Mouse (Mus musculus) small intestine, adult 2 months (tissue): ENCODE results near the gene Myo5a. TPM values are rescaled to one million over a fixed set of nuclear protein-coding genes. Genes with fewer than 3 reads are reported as not detected.

Experiments used
- H3K27ac ChIP-seq: fragments of 200-500 bp; 2 replicates; pipeline ENCODE4 v1.5.1; 2012; ENCODE audit warnings: low read depth, low read length, control low read depth, inconsistent platforms; ENCODE audit not compliant: insufficient read depth
- H3K27me3 ChIP-seq: fragments of 200-500 bp; 2 replicates; pipeline ENCODE4 v1.6.1; 2012; ENCODE audit warnings: mild to moderate bottlenecking, moderate library complexity, low read length, inconsistent platforms; ENCODE audit not compliant: control insufficient read depth, insufficient read depth
- H3K36me3 ChIP-seq: fragments of 200-500 bp; 2 replicates; pipeline ENCODE4 v1.6.1; 2012; ENCODE audit warnings: mild to moderate bottlenecking, low read length, control low read depth, inconsistent platforms; ENCODE audit not compliant: control insufficient read depth, insufficient read depth
- H3K4me1 ChIP-seq: fragments of 200-500 bp; 2 replicates; pipeline ENCODE4 v1.6.1; 2012; ENCODE audit warnings: low read length, inconsistent platforms, mixed read lengths; ENCODE audit not compliant: control insufficient read depth, insufficient read depth, insufficient read length
- H3K4me3 ChIP-seq: fragments of 200-500 bp; 2 replicates; pipeline ENCODE4 v1.5.1; 2012; ENCODE audit warnings: low read depth, mild to moderate bottlenecking, control low read depth, inconsistent platforms, low read length, moderate library complexity
- CTCF ChIP-seq: fragments of 200-500 bp; IDR thresholded peaks from 2 replicates; pipeline ENCODE4 v1.5.1; 2012; ENCODE audit warnings: low read depth, mild to moderate bottlenecking, control low read depth, inconsistent platforms, low read length, moderate library complexity, mixed read lengths; ENCODE audit not compliant: insufficient replicate concordance, insufficient read length; ENCODE audit errors: extremely low read depth
- POLR2A ChIP-seq: fragments of 200-500 bp; IDR thresholded peaks from 2 replicates; pipeline ENCODE4 v1.6.1; 2012; ENCODE audit warnings: low read depth, mild to moderate bottlenecking, control low read depth, inconsistent platforms, low read length, moderate library complexity
- WGBS: fragments of 180-500 bp; shearing (Covaris S2); methylation state at CpG from one replicate; pipeline ENCODE4 v1.1.7; 2018; 5-methylcytosine and 5-hydroxymethylcytosine counted together
- polyA plus RNA-seq: library from polyadenylated mRNA; depleted of rRNA; stranded (reverse); fragments of >200 nt; gene quantifications from 2 replicates; pipeline ENCODE4 v1.2.3, GENCODE M21; 2012

Gene Myo5a
- polyA plus RNA-seq, 1 experiment, result 1.3 TPM

- TF ChIP-seq CTCF, result no peak
- no peak for TF ChIP-seq POLR2A
- 59% methylated on average over 6 of the region's 6 CpGs for WGBS
- no peaks in the 10 kb centered on the region for H3K4me1 ChIP-seq
- no peaks in the 10 kb centered on the region for H3K36me3 ChIP-seq
- H3K27me3 ChIP-seq, result no peaks in the 10 kb centered on the region
- H3K27ac ChIP-seq, result no peak overlapping the region
- H3K4me3 ChIP-seq, result no peak overlapping the region
These were observed 53.4 kb downstream of the Myo5a start for GRCm38 (mm10) chr9:75124201-75124721.

- Histone ChIP-seq H3K36me3 (no peaks in the 10 kb centered on the region), H3K27ac (no peak overlapping the region), H3K27me3 (no peaks in the 10 kb centered on the region), H3K4me1 (no peaks in the 10 kb centered on the region), H3K4me3 (no peak overlapping the region)
- 67% methylated on average over 2 of the region's 2 CpGs for WGBS
- no peak for TF ChIP-seq CTCF
- TF ChIP-seq POLR2A, result no peak
These were observed 59.7 kb downstream of the Myo5a start for GRCm38 (mm10) chr9:75130553-75130952.

- no peak overlapping the region for H3K4me3 ChIP-seq
- 66% methylated on average over 5 of the region's 5 CpGs for WGBS
- no peak overlapping the region for H3K27ac ChIP-seq
- no peaks in the 10 kb centered on the region for H3K4me1 ChIP-seq
- H3K36me3 ChIP-seq, result no peaks in the 10 kb centered on the region
- TF ChIP-seq POLR2A (no peak), CTCF (no peak)
- H3K27me3 ChIP-seq, result no peaks in the 10 kb centered on the region
These were observed 76.1 kb downstream of the Myo5a start for GRCm38 (mm10) chr9:75146911-75147310.

- no peaks in the 10 kb centered on the region for H3K4me1 ChIP-seq
- H3K27me3 ChIP-seq, result no peaks in the 10 kb centered on the region
- peak overlapping the region; percentile 20 for H3K4me3 ChIP-seq
- peak overlapping the region; percentile 80 for H3K27ac ChIP-seq
- H3K36me3 ChIP-seq, result no peaks in the 10 kb centered on the region
- TF ChIP-seq POLR2A (no peak), CTCF (no peak)
- 79% methylated on average over 6 of the region's 6 CpGs for WGBS
These were observed 89.7 kb downstream of the Myo5a start for GRCm38 (mm10) chr9:75160525-75160924.

GRCm38 (mm10) chr9:75163650-75164049 lies 92.8 kb downstream of the Myo5a start:
- no peak overlapping the region for H3K27ac ChIP-seq
- no peak overlapping the region for H3K4me3 ChIP-seq
- H3K27me3 ChIP-seq, result no peaks in the 10 kb centered on the region
- no peaks in the 10 kb centered on the region for H3K4me1 ChIP-seq
- TF ChIP-seq CTCF (no peak), POLR2A (no peak)
- no peaks in the 10 kb centered on the region for H3K36me3 ChIP-seq

DNA sequence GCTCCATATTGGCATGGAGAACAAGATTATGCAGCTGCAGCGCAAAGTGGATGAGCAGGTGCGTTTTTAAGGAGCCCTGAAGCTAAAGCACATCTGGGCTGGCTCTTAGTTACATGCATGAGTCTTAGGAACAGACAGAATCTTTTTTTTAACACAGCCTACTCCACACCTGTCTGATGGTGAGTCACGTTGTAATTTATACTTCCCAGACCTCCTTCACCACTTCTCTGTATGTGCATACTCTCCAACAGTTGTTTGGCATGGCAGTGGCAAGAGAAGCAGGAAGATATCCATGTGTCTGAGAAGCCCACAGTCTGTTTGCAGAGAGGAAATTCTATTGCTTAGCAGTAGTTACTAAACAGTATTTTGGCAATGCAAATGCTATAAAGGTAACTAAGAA lies 100.9 kb downstream of the Myo5a start:
- Histone ChIP-seq H3K4me1 (no peaks in the 10 kb centered on the region), H3K4me3 (no peak overlapping the region), H3K27me3 (no peaks in the 10 kb centered on the region), H3K36me3 (no peaks in the 10 kb centered on the region), H3K27ac (no peak overlapping the region)
- WGBS, result 81% methylated on average over 3 of the region's 3 CpGs
- TF ChIP-seq CTCF, result no peak
- TF ChIP-seq POLR2A, result no peak

GRCm38 (mm10) chr9:75187646-75188260 lies 116.9 kb downstream of the Myo5a start:
- no peak overlapping the region for H3K4me3 ChIP-seq
- H3K27me3 ChIP-seq, result no peaks in the 10 kb centered on the region
- WGBS, result 77% methylated on average over 3 of the region's 3 CpGs
- TF ChIP-seq CTCF, result no peak
- no peak for TF ChIP-seq POLR2A
- no peaks in the 10 kb centered on the region for H3K4me1 ChIP-seq
- H3K36me3 ChIP-seq, result peaks cover 2% of the 10 kb centered on the region; the same call in 1 of the 2 replicates
- no peak overlapping the region for H3K27ac ChIP-seq

DNA sequence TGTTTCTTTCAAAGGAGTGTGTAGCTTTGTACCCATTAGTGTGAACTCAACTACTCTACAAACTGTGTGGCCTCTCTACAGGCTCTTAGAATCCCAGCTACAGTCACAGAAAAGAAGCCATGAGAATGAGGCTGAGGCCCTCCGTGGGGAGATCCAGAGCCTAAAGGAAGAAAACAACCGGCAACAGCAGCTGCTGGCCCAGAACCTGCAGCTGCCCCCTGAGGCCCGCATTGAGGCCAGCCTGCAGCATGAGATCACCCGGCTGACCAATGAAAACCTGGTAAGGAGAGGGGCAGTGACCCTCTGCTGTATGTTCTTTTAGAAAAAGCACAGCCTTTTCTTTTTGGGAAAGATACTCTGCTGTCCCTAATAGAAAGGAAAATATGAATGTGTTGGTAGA lies 123.0 kb downstream of the Myo5a start:
- TF ChIP-seq POLR2A (no peak), CTCF (no peak)
- H3K4me3 ChIP-seq, result no peak overlapping the region
- no peaks in the 10 kb centered on the region for H3K4me1 ChIP-seq
- 67% methylated on average over 4 of the region's 4 CpGs for WGBS
- H3K27ac ChIP-seq, result no peak overlapping the region
- no peaks in the 10 kb centered on the region for H3K27me3 ChIP-seq
- H3K36me3 ChIP-seq, result no peaks in the 10 kb centered on the region
